Mouse (Mus musculus): ENCODE results near the gene Fev. TPM values are rescaled to one million over a fixed set of nuclear protein-coding genes. Genes with fewer than 3 reads are reported as not detected.

Fev gene
- polyA plus RNA-seq, 2 experiments: 0.05 to 0.14 TPM

GRCm38 (mm10) chr1:74846341-74846740, 38.9 kb downstream of the Fev start:
- 31% methylated on average over 9 of the region's 9 CpGs for WGBS
- no peak for ATAC-seq (ENCODE audit: low FRiP score, low read depth)

GRCm38 (mm10) chr1:74843090-74843489, 42.1 kb downstream of the Fev start:
- TF ChIP-seq POLR2A (IDR thresholded peaks at IDR 0.05; ENCODE audit: borderline replicate concordance, extremely low read depth, insufficient read depth, insufficient read length): no peak
- H3K27ac ChIP-seq (replicated peaks; ENCODE audit: low read depth, low read length): no peak overlapping the region
- H3K36me3 ChIP-seq (ENCODE audit: control insufficient read depth, insufficient read depth, low read length): no peaks in the 10 kb centered on the region
- 81% methylated on average over 5 of the region's 5 CpGs for WGBS
- no peaks in the 10 kb centered on the region for H3K9me3 ChIP-seq (ENCODE audit: control insufficient read depth, low read length)
- no peak overlapping the region for H3K4me2 ChIP-seq (replicated peaks; ENCODE audit: low read depth, low read length, severe bottlenecking)
- H3K27me3 ChIP-seq (ENCODE audit: control insufficient read depth, insufficient read depth, low read length): no peaks in the 10 kb centered on the region
- H3K9ac ChIP-seq (ENCODE audit: low read depth, low read length, severe bottlenecking): no peak overlapping the region
- no peak for DNase-seq (ENCODE audit: low spot score)
- no peak for ATAC-seq (ENCODE audit: low FRiP score, low read depth)
- no peaks in the 10 kb centered on the region for H3K4me1 ChIP-seq (ENCODE audit: control insufficient read depth, insufficient read depth, low read length)
- H3K4me3 ChIP-seq (replicated peaks; ENCODE audit: low read length): no peak overlapping the region

More at GRCm38 (mm10) chr1:74846341-74846740, 38.9 kb downstream of the Fev start:
- Histone ChIP-seq H3K27ac (replicated peaks; ENCODE audit: low read depth, low read length) (no peak overlapping the region), H3K4me1 (ENCODE audit: control insufficient read depth, insufficient read depth, low read length) (no peaks in the 10 kb centered on the region), H3K9ac (ENCODE audit: low read depth, low read length, severe bottlenecking) (no peak overlapping the region), H3K4me3 (replicated peaks; ENCODE audit: low read length) (no peak overlapping the region), H3K9me3 (ENCODE audit: control insufficient read depth, low read length) (no peaks in the 10 kb centered on the region), H3K4me2 (replicated peaks; ENCODE audit: low read depth, low read length, severe bottlenecking) (no peak overlapping the region), H3K27me3 (ENCODE audit: control insufficient read depth, insufficient read depth, low read length) (peaks cover 15% of the 10 kb centered on the region), H3K36me3 (ENCODE audit: control insufficient read depth, insufficient read depth, low read length) (no peaks in the 10 kb centered on the region)
- no peak for TF ChIP-seq POLR2A (IDR thresholded peaks at IDR 0.05; ENCODE audit: borderline replicate concordance, extremely low read depth, insufficient read depth, insufficient read length)
- DNase-seq (ENCODE audit: low spot score): no peak

GRCm38 (mm10) chr1:74833255-74833654, 52.0 kb downstream of the Fev start:
- H3K9ac ChIP-seq (ENCODE audit: low read depth, low read length, severe bottlenecking): no peak overlapping the region
- H3K27ac ChIP-seq (replicated peaks; ENCODE audit: low read depth, low read length): no peak overlapping the region
- no peaks in the 10 kb centered on the region for H3K4me1 ChIP-seq (ENCODE audit: control insufficient read depth, insufficient read depth, low read length)
- no peaks in the 10 kb centered on the region for H3K36me3 ChIP-seq (ENCODE audit: control insufficient read depth, insufficient read depth, low read length)
- no peak overlapping the region for H3K4me2 ChIP-seq (replicated peaks; ENCODE audit: low read depth, low read length, severe bottlenecking)
- no peaks in the 10 kb centered on the region for H3K9me3 ChIP-seq (ENCODE audit: control insufficient read depth, low read length)
- no peak for TF ChIP-seq POLR2A (IDR thresholded peaks at IDR 0.05; ENCODE audit: borderline replicate concordance, extremely low read depth, insufficient read depth, insufficient read length)
- WGBS: 74% methylated on average over 3 of the region's 3 CpGs
- H3K4me3 ChIP-seq (replicated peaks; ENCODE audit: low read length): no peak overlapping the region
- no peaks in the 10 kb centered on the region for H3K27me3 ChIP-seq (ENCODE audit: control insufficient read depth, insufficient read depth, low read length)
- no peak for DNase-seq (ENCODE audit: low spot score)
- no peak for ATAC-seq (ENCODE audit: low FRiP score, low read depth)

MicroRNAs encoded within 50 kb of the gene (microRNA counts, 519-probe panel; counts per million panel counts)
- microRNA mmu-miR-375: 1,400 counts per million, percentile 9 among the panel's probes with 10 or more counts

Small RNAs within 50 kb of the gene (microRNA-seq; reads per million reads assigned to microRNA genes)
- 408 reads per million, percentile 63 among the genes with 10 or more reads in this experiment for gene Mir375

Other genes starting within 250 kb of the Fev start
- 36.7 and 45.6 TPM in 2 replicates for gene Ttll4, start 223.7 kb downstream of the Fev start, polyA plus RNA-seq (2012; rRNA removed)
- gene Ttll4, start 223.7 kb downstream of the Fev start, polyA plus RNA-seq (2014; fragmentation: Nextera tagmentation; extraction: Ambion mirVana): 18.5 and 22.2 TPM in 2 replicates
- 16.1 TPM in 2 replicates for gene Cyp27a1, start 171.8 kb downstream of the Fev start, polyA plus RNA-seq (2012; rRNA removed)
- gene Cyp27a1, start 171.8 kb downstream of the Fev start, polyA plus RNA-seq (2014; fragmentation: Nextera tagmentation; extraction: Ambion mirVana): 11.6 and 12.2 TPM in 2 replicates
- gene Prkag3, start 136.2 kb downstream of the Fev start, polyA plus RNA-seq (2012; rRNA removed): 4.3 and 5.1 TPM in 2 replicates
- gene Prkag3, start 136.2 kb downstream of the Fev start, polyA plus RNA-seq (2014; fragmentation: Nextera tagmentation; extraction: Ambion mirVana): 1.4 and 2.5 TPM in 2 replicates
- gene Wnt6, start 113.5 kb downstream of the Fev start, polyA plus RNA-seq (2012; rRNA removed): 39.9 and 42.8 TPM in 2 replicates
- gene Wnt6, start 113.5 kb downstream of the Fev start, polyA plus RNA-seq (2014; fragmentation: Nextera tagmentation; extraction: Ambion mirVana): 51.8 and 54.3 TPM in 2 replicates
- 3.8 and 4.7 TPM in 2 replicates for gene Wnt10a, start 93.9 kb downstream of the Fev start, polyA plus RNA-seq (2012; rRNA removed)
- 8.3 and 9.3 TPM in 2 replicates for gene Wnt10a, start 93.9 kb downstream of the Fev start, polyA plus RNA-seq (2014; fragmentation: Nextera tagmentation; extraction: Ambion mirVana)
- gene Cdk5r2, start 30.5 kb downstream of the Fev start, polyA plus RNA-seq (2012; rRNA removed): 0.49 and 0.63 TPM in 2 replicates
- gene Cdk5r2, start 30.5 kb downstream of the Fev start, polyA plus RNA-seq (2014; fragmentation: Nextera tagmentation; extraction: Ambion mirVana): 0.07 and 0.10 TPM in 2 replicates
- gene Cryba2, start 7.7 kb upstream of the Fev start, polyA plus RNA-seq (2012; rRNA removed): not detected in 2 replicates
- gene Cryba2, start 7.7 kb upstream of the Fev start, polyA plus RNA-seq (2014; fragmentation: Nextera tagmentation; extraction: Ambion mirVana): not detected in 2 replicates
- gene Cfap65, start 50.2 kb upstream of the Fev start, polyA plus RNA-seq (2012; rRNA removed): 0.01 TPM in 1 of 2 replicates, not detected in the other
- not detected in 2 replicates for gene Cfap65, start 50.2 kb upstream of the Fev start, polyA plus RNA-seq (2014; fragmentation: Nextera tagmentation; extraction: Ambion mirVana)
- 30.6 and 41.2 TPM in 2 replicates for gene Ihh, start 66.3 kb upstream of the Fev start, polyA plus RNA-seq (2012; rRNA removed)
- gene Ihh, start 66.3 kb upstream of the Fev start, polyA plus RNA-seq (2014; fragmentation: Nextera tagmentation; extraction: Ambion mirVana): 6.0 and 7.3 TPM in 2 replicates
- 4.4 and 4.8 TPM in 2 replicates for gene Nhej1, start 239.8 kb upstream of the Fev start, polyA plus RNA-seq (2012; rRNA removed)
- gene Nhej1, start 239.8 kb upstream of the Fev start, polyA plus RNA-seq (2014; fragmentation: Nextera tagmentation; extraction: Ambion mirVana): 7.8 and 10.8 TPM in 2 replicates
- 0.55 and 0.58 TPM in 2 replicates for gene Slc23a3, start 248.5 kb upstream of the Fev start, polyA plus RNA-seq (2012; rRNA removed)
- gene Slc23a3, start 248.5 kb upstream of the Fev start, polyA plus RNA-seq (2014; fragmentation: Nextera tagmentation; extraction: Ambion mirVana): 0.11 and 0.12 TPM in 2 replicates